Mouse (Mus musculus): ENCODE measurements around the gene Mzf1. TPM values are rescaled to one million over a fixed set of nuclear protein-coding genes. Genes with fewer than 3 reads are reported as not detected.

Mzf1 gene
- total and polyA plus RNA-seq, 2 experiments from 2014 or later: 7.7 to 9.6 TPM

DNA sequence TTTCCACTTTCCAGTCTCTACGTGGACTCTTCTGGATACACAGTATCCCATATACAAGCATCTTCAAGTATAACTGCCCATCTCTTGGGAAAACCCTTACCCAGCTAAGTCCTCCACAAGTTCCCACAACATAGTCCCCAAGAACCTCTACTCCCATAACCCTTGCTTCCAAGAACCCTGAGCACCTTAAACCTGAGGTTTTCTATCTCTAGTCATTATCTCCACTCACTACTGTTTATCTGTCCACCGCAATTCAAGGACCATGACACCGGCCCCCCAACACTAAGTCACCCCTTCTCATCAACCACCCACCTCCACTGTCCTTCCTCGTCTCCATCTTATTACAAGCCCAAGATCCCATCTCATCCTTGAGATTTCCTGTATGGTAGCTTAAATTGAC is 17.8 kb downstream of the Mzf1 start:
- peak overlapping the region; percentile 100; the same call in 1 of the 2 replicates for H3K27ac ChIP-seq
- peaks cover 9% of the 10 kb centered on the region; the same call in 1 of the 2 replicates for H3K4me1 ChIP-seq (ENCODE audit: insufficient read depth, low read length)

DNA sequence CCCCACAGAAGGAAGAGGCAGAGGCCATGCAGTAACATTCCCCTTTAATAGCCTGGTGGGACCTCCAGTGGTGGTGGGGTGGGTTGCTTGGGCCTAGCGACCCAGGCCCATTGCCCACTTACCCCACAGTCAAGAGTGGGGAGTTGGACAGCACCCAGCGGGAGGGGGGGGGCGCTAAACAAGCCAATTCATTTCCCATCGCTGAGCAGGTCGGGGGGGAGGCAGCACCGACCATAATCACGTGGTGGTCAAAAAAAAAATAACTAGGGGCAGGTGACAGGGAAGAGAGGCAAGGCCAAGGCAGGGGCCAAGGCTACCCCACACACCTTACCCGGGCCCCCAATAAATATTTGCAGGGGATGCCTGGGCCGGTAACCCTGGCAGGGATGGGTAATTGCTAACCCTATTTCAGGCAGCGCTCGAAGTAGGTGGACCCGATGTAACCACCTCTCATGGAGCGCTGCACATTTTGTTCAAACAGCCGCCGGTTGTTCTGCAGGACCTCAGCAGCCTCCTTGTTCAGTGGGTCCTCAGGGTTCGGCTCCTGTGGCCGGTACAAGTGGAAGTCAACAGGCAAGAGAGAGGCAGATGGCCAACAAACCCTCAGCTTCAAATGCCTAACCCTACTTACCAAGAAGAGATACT is 19.2 kb downstream of the Mzf1 start:
- peak overlapping the region; percentile 96; the same call in 1 of the 2 replicates for H3K27ac ChIP-seq
- H3K4me3 ChIP-seq (ENCODE audit: low read length): no peak overlapping the region
- DNase-seq (ENCODE audit: low spot score) (no peak), ATAC-seq (no peak)
- H3K4me2 ChIP-seq (ENCODE audit: low read depth, low read length): peak overlapping the region; percentile 92; the same call in 1 of the 2 replicates
- H3K9ac ChIP-seq (replicated peaks; ENCODE audit: low read length): peak overlapping the region; percentile 73; the same call in 1 of the 2 replicates
- 83% methylated on average over 17 of the region's 17 CpGs for WGBS
- peak; percentile 16; the same call in 1 of the 2 replicates for TF ChIP-seq CTCF (IDR thresholded peaks at IDR 0.05; ENCODE audit: low read depth)
- H3K27me3 ChIP-seq (ENCODE audit: insufficient read depth, low read length): no peaks in the 10 kb centered on the region
- H3K36me3 ChIP-seq (ENCODE audit: insufficient read depth, low read length): peaks cover 36% of the 10 kb centered on the region
- peaks cover 9% of the 10 kb centered on the region; the same call in 1 of the 2 replicates for H3K4me1 ChIP-seq (ENCODE audit: insufficient read depth, low read length)
- no peaks in the 10 kb centered on the region for H3K9me3 ChIP-seq (ENCODE audit: low read length)

More for the DNA sequence above, 17.8 kb downstream of the Mzf1 start:
- WGBS: 46% methylated on average over 4 of the region's 4 CpGs
- Histone ChIP-seq H3K9ac (replicated peaks; ENCODE audit: low read length) (peak overlapping the region; percentile 98), H3K9me3 (ENCODE audit: low read length) (no peaks in the 10 kb centered on the region), H3K4me2 (ENCODE audit: low read depth, low read length) (peak overlapping the region; percentile 62), H3K4me3 (ENCODE audit: low read length) (peak overlapping the region; percentile 86), H3K36me3 (ENCODE audit: insufficient read depth, low read length) (peaks cover 28% of the 10 kb centered on the region), H3K27me3 (ENCODE audit: insufficient read depth, low read length) (no peaks in the 10 kb centered on the region)
- ATAC-seq: no peak
- no peak for DNase-seq (ENCODE audit: low spot score)
- TF ChIP-seq CTCF (IDR thresholded peaks at IDR 0.05; ENCODE audit: low read depth): no peak

DNA sequence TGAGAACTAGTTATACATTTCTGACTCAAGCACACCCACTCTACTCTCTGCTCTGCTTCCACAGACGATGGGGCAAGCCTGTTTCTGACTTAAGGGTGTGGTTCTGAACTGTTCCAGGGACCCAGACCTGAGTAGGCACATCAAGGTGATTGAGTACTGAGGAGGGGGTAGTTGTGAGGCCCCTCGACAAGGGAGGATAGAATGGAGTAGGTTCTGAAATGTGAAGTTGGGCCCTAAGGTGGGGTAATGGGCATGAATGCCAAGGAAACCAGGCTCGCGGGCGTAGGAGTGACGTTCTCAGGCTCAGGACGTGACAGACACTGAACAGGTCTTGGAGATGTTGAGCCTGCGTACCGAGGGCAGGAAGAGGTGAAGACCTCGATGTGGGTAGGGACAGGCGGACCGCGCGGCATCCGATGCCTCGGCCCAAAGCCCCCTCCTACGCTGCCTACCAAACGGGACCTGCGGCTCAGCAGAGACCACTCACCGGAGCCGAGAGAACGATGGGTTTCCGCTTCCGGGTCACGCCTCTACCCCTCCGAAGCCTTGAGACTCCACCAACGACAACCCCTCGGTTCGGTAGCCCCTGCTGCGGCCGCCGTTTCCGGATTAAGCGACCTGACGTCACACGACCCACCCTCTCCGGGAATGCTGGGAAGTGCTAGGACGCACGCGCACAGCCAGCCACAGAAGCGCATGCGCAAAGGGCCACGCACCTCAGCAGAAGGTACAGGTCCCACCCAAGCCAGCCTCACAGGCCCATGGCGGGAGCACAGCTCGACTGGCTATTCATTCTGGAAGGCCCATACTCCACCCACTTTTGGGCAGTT is 20.2 kb downstream of the Mzf1 start, which contains the start of gene Chmp2a:
TSS of gene Chmp2a (minus strand) at position 660 of the 830 bp plus-strand sequence.
- Histone ChIP-seq H3K36me3 (ENCODE audit: insufficient read depth, low read length) (peaks cover 46% of the 10 kb centered on the region), H3K4me3 (ENCODE audit: low read length) (peak within 1 kb of the TSS; percentile 53), H3K9ac (replicated peaks; ENCODE audit: low read length) (peak within 1 kb of the TSS; percentile 73), H3K27me3 (ENCODE audit: insufficient read depth, low read length) (no peaks in the 10 kb centered on the region), H3K27ac (peak within 1 kb of the TSS; percentile 96), H3K4me1 (ENCODE audit: insufficient read depth, low read length) (peaks cover 9% of the 10 kb centered on the region; the same call in 1 of the 2 replicates), H3K9me3 (ENCODE audit: low read length) (no peaks in the 10 kb centered on the region), H3K4me2 (ENCODE audit: low read depth, low read length) (peak within 1 kb of the TSS; percentile 92)
- WGBS: 0% methylated on average over 45 of the region's 45 CpGs
- DNase-seq (ENCODE audit: low spot score): peak; percentile 99
- peak; percentile 85 for ATAC-seq
- TF ChIP-seq CTCF (IDR thresholded peaks at IDR 0.05; ENCODE audit: low read depth): no peak

DNA sequence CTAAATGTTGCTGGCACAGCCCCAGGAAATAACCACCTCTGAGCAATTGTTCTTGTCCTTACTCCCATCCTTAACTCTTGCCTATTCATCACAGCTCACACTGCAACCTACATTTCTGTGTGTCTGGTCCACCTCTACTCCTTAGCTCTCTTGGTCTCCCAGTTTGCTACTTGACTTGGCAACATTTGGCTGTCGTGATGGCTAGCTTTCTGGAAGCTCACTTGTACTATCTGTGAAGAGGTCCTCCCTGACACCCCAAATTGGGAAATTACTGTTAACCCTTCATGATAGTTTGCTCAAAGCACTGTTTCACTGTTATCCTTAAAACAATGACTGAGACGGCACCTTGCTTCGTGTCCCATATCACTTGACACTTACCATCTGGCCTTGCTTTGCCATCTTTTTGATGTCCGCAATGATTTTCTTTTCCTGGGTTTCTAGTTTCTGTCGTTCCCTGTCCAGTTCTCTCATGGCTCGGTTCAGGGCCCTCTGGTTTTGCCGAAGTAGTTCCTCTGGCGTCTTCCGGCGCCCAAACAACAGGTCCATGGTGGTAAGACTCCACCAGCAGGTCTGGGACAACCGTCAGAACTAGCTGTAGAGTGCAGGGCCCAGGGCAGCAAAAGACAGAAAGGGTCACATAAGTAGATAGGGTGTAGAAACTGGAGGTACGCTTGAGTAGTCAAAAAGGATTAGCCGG is 21.0 kb downstream of the Mzf1 start:
- H3K4me2 ChIP-seq (ENCODE audit: low read depth, low read length): peak overlapping the region; percentile 92
- peaks cover 54% of the 10 kb centered on the region for H3K36me3 ChIP-seq (ENCODE audit: insufficient read depth, low read length)
- ATAC-seq (no peak), DNase-seq (ENCODE audit: low spot score) (no peak)
- H3K27me3 ChIP-seq (ENCODE audit: insufficient read depth, low read length): no peaks in the 10 kb centered on the region
- peak overlapping the region; percentile 73 for H3K9ac ChIP-seq (replicated peaks; ENCODE audit: low read length)
- no peaks in the 10 kb centered on the region for H3K9me3 ChIP-seq (ENCODE audit: low read length)
- H3K4me1 ChIP-seq (ENCODE audit: insufficient read depth, low read length): peaks cover 5% of the 10 kb centered on the region; the same call in 1 of the 2 replicates
- H3K27ac ChIP-seq: peak overlapping the region; percentile 96
- TF ChIP-seq CTCF (IDR thresholded peaks at IDR 0.05; ENCODE audit: low read depth): no peak
- H3K4me3 ChIP-seq (ENCODE audit: low read length): peak overlapping the region; percentile 53
- WGBS: 49% methylated on average over 13 of the region's 13 CpGs

DNA sequence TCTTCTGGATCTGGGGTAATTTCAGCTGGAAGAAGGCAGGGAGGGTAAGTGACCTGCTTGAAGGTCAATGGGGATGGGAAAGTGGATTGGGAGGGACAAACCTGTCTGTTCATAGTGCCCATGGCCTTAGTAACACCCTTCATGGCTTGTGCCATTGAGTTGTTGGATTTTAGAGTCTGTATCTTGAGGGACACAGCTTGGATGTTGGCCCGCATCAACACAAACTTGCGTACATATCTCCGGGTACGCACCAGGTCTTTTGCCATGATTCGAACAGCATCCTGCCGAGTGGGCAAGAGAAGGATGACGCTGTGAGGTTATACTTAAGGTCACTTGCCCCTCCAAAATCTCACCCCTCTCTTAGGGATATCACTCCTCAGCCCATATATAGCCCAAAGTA is 22.0 kb downstream of the Mzf1 start:
- Histone ChIP-seq H3K4me1 (ENCODE audit: insufficient read depth, low read length) (0 out of 2 replicates have a peak, but pooled peaks cover 5% of the 10 kb centered on the region), H3K36me3 (ENCODE audit: insufficient read depth, low read length) (peaks cover 64% of the 10 kb centered on the region), H3K4me2 (ENCODE audit: low read depth, low read length) (no peak overlapping the region), H3K4me3 (ENCODE audit: low read length) (no peak overlapping the region), H3K27ac (peak overlapping the region; percentile 20; the same call in 1 of the 2 replicates), H3K27me3 (ENCODE audit: insufficient read depth, low read length) (no peaks in the 10 kb centered on the region), H3K9ac (replicated peaks; ENCODE audit: low read length) (no peak overlapping the region), H3K9me3 (ENCODE audit: low read length) (no peaks in the 10 kb centered on the region)
- no peak for TF ChIP-seq CTCF (IDR thresholded peaks at IDR 0.05; ENCODE audit: low read depth)
- ATAC-seq (no peak), DNase-seq (ENCODE audit: low spot score) (no peak)
- WGBS: 91% methylated on average over 7 of the region's 7 CpGs

DNA sequence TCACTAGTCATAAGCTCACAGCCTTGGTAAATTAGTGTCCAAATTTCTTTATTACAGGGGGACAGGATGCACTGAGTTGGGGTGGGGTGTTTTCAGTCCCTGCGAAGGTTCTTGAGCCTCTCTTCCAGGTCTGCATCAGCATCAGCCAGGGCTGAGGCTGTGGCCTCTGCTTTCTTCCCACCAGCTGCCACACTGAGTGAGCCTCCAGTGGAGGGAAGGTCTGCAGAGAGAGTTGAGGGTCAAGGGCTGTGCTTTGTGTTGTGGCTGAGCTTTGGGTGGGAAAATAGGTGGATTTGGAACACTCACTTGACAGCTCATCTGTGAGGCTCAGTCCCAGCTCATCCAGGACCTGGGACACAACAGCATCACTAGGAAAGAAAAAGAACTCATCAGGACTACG is 22.6 kb downstream of the Mzf1 start:
- ATAC-seq (no peak), DNase-seq (ENCODE audit: low spot score) (no peak)
- no peaks in the 10 kb centered on the region for H3K9me3 ChIP-seq (ENCODE audit: low read length)
- H3K27ac ChIP-seq: no peak overlapping the region
- H3K9ac ChIP-seq (replicated peaks; ENCODE audit: low read length): no peak overlapping the region
- peaks cover 70% of the 10 kb centered on the region for H3K36me3 ChIP-seq (ENCODE audit: insufficient read depth, low read length)
- H3K4me2 ChIP-seq (ENCODE audit: low read depth, low read length): no peak overlapping the region
- 0 out of 2 replicates have a peak, but pooled peaks cover 5% of the 10 kb centered on the region for H3K4me1 ChIP-seq (ENCODE audit: insufficient read depth, low read length)
- no peaks in the 10 kb centered on the region for H3K27me3 ChIP-seq (ENCODE audit: insufficient read depth, low read length)
- H3K4me3 ChIP-seq (ENCODE audit: low read length): no peak overlapping the region
- no peak for TF ChIP-seq CTCF (IDR thresholded peaks at IDR 0.05; ENCODE audit: low read depth)
- 79% methylated on average over 2 of the region's 2 CpGs for WGBS

Measured in hindbrain, postnatal 0 days (tissue).